Mouse (Mus musculus) megakaryocyte, embryonic 14.5 days (primary cell): ENCODE results near the gene Hormad2.

Experiments used
- FLI1 ChIP-seq: IDR thresholded peaks from 2 replicates; pipeline ENCODE4 v1.6.1; 2012; ENCODE audit warnings: low read length, inconsistent platforms, mixed read lengths
- GATA1 ChIP-seq: IDR thresholded peaks from 3 replicates; pipeline ENCODE4 v1.6.1; 2012; ENCODE audit warnings: mixed read lengths, low read length, inconsistent platforms, borderline replicate concordance

DNA sequence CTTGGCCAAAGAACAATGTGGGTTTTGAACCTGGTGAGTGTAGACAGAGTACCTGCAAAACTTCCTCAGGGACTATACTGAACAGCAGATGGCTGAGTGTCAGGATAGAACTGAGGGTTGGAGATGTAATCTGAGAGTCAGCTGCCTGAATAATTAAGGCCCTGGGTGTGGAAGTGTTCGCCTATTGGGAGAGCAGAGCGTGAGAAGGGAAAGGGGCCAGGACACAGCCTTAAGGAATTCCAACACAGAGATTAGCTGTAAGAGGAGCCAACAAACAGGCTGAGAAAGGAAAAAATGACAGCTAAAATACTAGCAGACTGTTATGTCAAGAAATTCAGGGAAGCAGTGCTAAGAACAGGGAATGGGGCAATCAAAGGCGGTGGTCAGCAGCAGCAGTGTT, 88.3 kb downstream of the Hormad2 start:
- TF ChIP-seq GATA1 (no peak), FLI1 (no peak)
